Mouse (Mus musculus) kidney, postnatal 0 days (tissue): ENCODE measurements at regions not wholly inside any gene's neighbourhood (a gene's known extent, or its start where the extent isn't known, plus 50 kb on each side); places are given as distances from the start of the nearest gene placed in this dataset.

Experiments
- ATAC-seq: fragments of 200-750 bp; cut with Nextera tagmentation; replicated peaks from 2 replicates; pipeline ENCODE4 v1.8.0; 2017; ENCODE audit warnings: low read depth, moderate number of reproducible peaks, moderate TSS enrichment, moderate library complexity; ENCODE audit not compliant: low FRiP score
- DNase-seq: peaks from one replicate; pipeline ENCODE4 v3.0.0-alpha.2; 2016; ENCODE audit warnings: low spot score
- H3K27ac ChIP-seq: fragments of 300-500 bp; sonication (generic); 2 replicates; pipeline ENCODE4 v1.5.1; 2014; ENCODE audit warnings: mild to moderate bottlenecking
- H3K27me3 ChIP-seq: fragments of 300-500 bp; sonication (generic); 2 replicates; pipeline ENCODE4 v1.6.1; 2014; ENCODE audit warnings: low read length, mixed read lengths; ENCODE audit not compliant: insufficient read depth
- H3K36me3 ChIP-seq: fragments of 300-500 bp; sonication (generic); 2 replicates; pipeline ENCODE4 v1.6.1; 2014; ENCODE audit warnings: low read length, mixed read lengths; ENCODE audit not compliant: insufficient read depth
- H3K4me1 ChIP-seq: fragments of 300-500 bp; sonication (generic); replicated peaks from 2 replicates; pipeline ENCODE4 v1.6.1; 2014; ENCODE audit warnings: antibody characterized with exemption, low read length, mixed read lengths; ENCODE audit not compliant: insufficient read depth
- H3K4me2 ChIP-seq: fragments of 300-500 bp; sonication (generic); 2 replicates; pipeline ENCODE4 v1.6.1; 2014; ENCODE audit warnings: mild to moderate bottlenecking, low read length, moderate library complexity, mixed read lengths
- H3K4me3 ChIP-seq: fragments of 300-500 bp; sonication (generic); replicated peaks from 2 replicates; pipeline ENCODE4 v1.5.1; 2014; ENCODE audit warnings: low read depth, low read length
- H3K9ac ChIP-seq: fragments of 300-500 bp; sonication (generic); 2 replicates; pipeline ENCODE4 v1.6.1; 2014; ENCODE audit warnings: low read depth, low read length
- H3K9me3 ChIP-seq: fragments of 300-500 bp; sonication (generic); replicated peaks from 2 replicates; pipeline ENCODE4 v1.6.1; 2016; ENCODE audit warnings: low read length, inconsistent platforms, mixed read lengths
- CTCF ChIP-seq: IDR thresholded peaks from 2 replicates; pipeline ENCODE4 v1.5.1; 2016; ENCODE audit warnings: antibody characterized with exemption, low read depth, mild to moderate bottlenecking, moderate library complexity
- WGBS: fragments of 180-500 bp; shearing (Covaris S2); extraction: QIAGEN DNeasy Blood & Tissue Kit; methylation state at CpG from one replicate; pipeline ENCODE4 v1.1.7; 2014; 5-methylcytosine and 5-hydroxymethylcytosine counted together

GRCm38 (mm10) chr6:82143496-82143895 is 102.7 kb downstream of the Eva1a start:
- no peak for TF ChIP-seq CTCF
- DNase-seq (no peak), ATAC-seq (no peak)
- Histone ChIP-seq H3K9me3 (no peaks in the 10 kb centered on the region), H3K27me3 (no peaks in the 10 kb centered on the region), H3K36me3 (no peaks in the 10 kb centered on the region), H3K9ac (no peak overlapping the region), H3K4me3 (no peak overlapping the region), H3K4me1 (no peaks in the 10 kb centered on the region), H3K4me2 (no peak overlapping the region), H3K27ac (no peak overlapping the region)
- WGBS, result 79% methylated on average over 6 of the region's 6 CpGs

GRCm38 (mm10) chr6:82150051-82150450 is 109.2 kb downstream of the Eva1a start:
- peak; percentile 4 for DNase-seq
- H3K4me2 ChIP-seq, result no peak overlapping the region
- H3K27me3 ChIP-seq, result no peaks in the 10 kb centered on the region
- no peak overlapping the region for H3K27ac ChIP-seq
- no peak for ATAC-seq
- TF ChIP-seq CTCF, result no peak
- WGBS, result 71% methylated on average over 2 of the region's 2 CpGs
- no peak overlapping the region for H3K9ac ChIP-seq
- H3K4me3 ChIP-seq, result no peak overlapping the region
- no peaks in the 10 kb centered on the region for H3K36me3 ChIP-seq
- no peaks in the 10 kb centered on the region for H3K9me3 ChIP-seq
- H3K4me1 ChIP-seq, result no peaks in the 10 kb centered on the region

GRCm38 (mm10) chr6:82170349-82171080 is 129.7 kb downstream of the Eva1a start:
- ATAC-seq (peak; percentile 86), DNase-seq (peak; percentile 74)

GRCm38 (mm10) chr6:82174943-82175342 is 134.1 kb downstream of the Eva1a start:
- ATAC-seq, result no peak

More at GRCm38 (mm10) chr6:82170349-82171080, 129.7 kb downstream of the Eva1a start:
- Histone ChIP-seq H3K36me3 (no peaks in the 10 kb centered on the region), H3K27me3 (no peaks in the 10 kb centered on the region), H3K27ac (no peak overlapping the region), H3K4me3 (no peak overlapping the region), H3K9ac (no peak overlapping the region), H3K4me1 (no peaks in the 10 kb centered on the region), H3K4me2 (no peak overlapping the region), H3K9me3 (no peaks in the 10 kb centered on the region)
- 23% methylated on average over 5 of the region's 5 CpGs for WGBS
- no peak for TF ChIP-seq CTCF

GRCm38 (mm10) chr6:82200130-82200529 is 159.3 kb downstream of the Eva1a start:
- no peak for DNase-seq
- no peak for TF ChIP-seq CTCF
- Histone ChIP-seq H3K9me3 (no peaks in the 10 kb centered on the region), H3K4me3 (no peak overlapping the region), H3K27ac (no peak overlapping the region), H3K36me3 (no peaks in the 10 kb centered on the region), H3K27me3 (no peaks in the 10 kb centered on the region), H3K9ac (no peak overlapping the region), H3K4me2 (no peak overlapping the region), H3K4me1 (no peaks in the 10 kb centered on the region)
- WGBS, result 81% methylated on average over 7 of the region's 7 CpGs
- no peak for ATAC-seq

More at GRCm38 (mm10) chr6:82174943-82175342, 134.1 kb downstream of the Eva1a start:
- 63% methylated on average over 2 of the region's 2 CpGs for WGBS
- Histone ChIP-seq H3K9ac (no peak overlapping the region), H3K36me3 (no peaks in the 10 kb centered on the region), H3K4me3 (no peak overlapping the region), H3K9me3 (no peaks in the 10 kb centered on the region), H3K27ac (no peak overlapping the region), H3K4me2 (no peak overlapping the region), H3K4me1 (no peaks in the 10 kb centered on the region), H3K27me3 (no peaks in the 10 kb centered on the region)
- no peak for DNase-seq
- TF ChIP-seq CTCF, result no peak

GRCm38 (mm10) chr6:82204821-82205566 is 164.2 kb downstream of the Eva1a start:
- TF ChIP-seq CTCF, result no peak
- no peak overlapping the region for H3K27ac ChIP-seq
- WGBS, result 54% methylated on average over 8 of the region's 8 CpGs
- DNase-seq (no peak), ATAC-seq (no peak)
- no peak overlapping the region for H3K4me2 ChIP-seq
- H3K4me3 ChIP-seq, result no peak overlapping the region
- H3K4me1 ChIP-seq, result no peaks in the 10 kb centered on the region
- H3K27me3 ChIP-seq, result no peaks in the 10 kb centered on the region
- no peaks in the 10 kb centered on the region for H3K9me3 ChIP-seq
- no peak overlapping the region for H3K9ac ChIP-seq
- no peaks in the 10 kb centered on the region for H3K36me3 ChIP-seq
